Mouse (Mus musculus) hindbrain, embryonic 13.5 days (tissue): ENCODE data around the gene Acp6. TPM values are rescaled to one million over a fixed set of nuclear protein-coding genes. Genes with fewer than 3 reads are reported as not detected.

Experiments used
- ATAC-seq: fragments of 200-750 bp; cut with Nextera tagmentation; 2 replicates; pipeline ENCODE4 v1.8.0; 2017; ENCODE audit warnings: moderate TSS enrichment; ENCODE audit not compliant: low FRiP score
- H3K27ac ChIP-seq: fragments of 300-500 bp; sonication (generic); 2 replicates; pipeline ENCODE4 v1.5.1; 2015; ENCODE audit warnings: inconsistent platforms, mild to moderate bottlenecking, moderate library complexity
- H3K27me3 ChIP-seq: fragments of 300-500 bp; sonication (generic); 2 replicates; pipeline ENCODE4 v1.6.1; 2015; ENCODE audit warnings: mild to moderate bottlenecking, inconsistent platforms
- H3K36me3 ChIP-seq: fragments of 300-500 bp; sonication (generic); 2 replicates; pipeline ENCODE4 v1.6.1; 2015; ENCODE audit warnings: mild to moderate bottlenecking, inconsistent platforms
- H3K4me1 ChIP-seq: fragments of 300-500 bp; sonication (generic); replicated peaks from 2 replicates; pipeline ENCODE4 v1.6.1; 2015; ENCODE audit warnings: inconsistent platforms
- H3K4me2 ChIP-seq: fragments of 300-500 bp; sonication (generic); 2 replicates; pipeline ENCODE4 v1.6.1; 2015; ENCODE audit warnings: inconsistent platforms, mild to moderate bottlenecking, moderate library complexity
- H3K4me3 ChIP-seq: fragments of 300-500 bp; sonication (generic); 2 replicates; pipeline ENCODE4 v1.5.1; 2015; ENCODE audit warnings: mild to moderate bottlenecking, inconsistent platforms
- H3K9ac ChIP-seq: fragments of 300-500 bp; sonication (generic); 2 replicates; pipeline ENCODE4 v1.6.1; 2015; ENCODE audit warnings: mild to moderate bottlenecking, inconsistent platforms
- H3K9me3 ChIP-seq: fragments of 300-500 bp; sonication (generic); 2 replicates; pipeline ENCODE4 v1.6.1; 2016; ENCODE audit warnings: inconsistent platforms
- WGBS: fragments of 180-500 bp; shearing (Covaris S2); methylation state at CpG from one replicate; pipeline ENCODE4 v1.1.7; 2015; 5-methylcytosine and 5-hydroxymethylcytosine counted together
- polyA plus RNA-seq: library from polyadenylated mRNA; unstranded; fragments of >200 nt; fragmentation: Nextera tagmentation; extraction: Ambion mirVana; gene quantifications from 2 replicates; pipeline ENCODE4 v1.2.1, GENCODE M21; 2015

Gene Acp6
- polyA plus RNA-seq, 1 experiment from 2014 or later: 17.5 TPM

DNA sequence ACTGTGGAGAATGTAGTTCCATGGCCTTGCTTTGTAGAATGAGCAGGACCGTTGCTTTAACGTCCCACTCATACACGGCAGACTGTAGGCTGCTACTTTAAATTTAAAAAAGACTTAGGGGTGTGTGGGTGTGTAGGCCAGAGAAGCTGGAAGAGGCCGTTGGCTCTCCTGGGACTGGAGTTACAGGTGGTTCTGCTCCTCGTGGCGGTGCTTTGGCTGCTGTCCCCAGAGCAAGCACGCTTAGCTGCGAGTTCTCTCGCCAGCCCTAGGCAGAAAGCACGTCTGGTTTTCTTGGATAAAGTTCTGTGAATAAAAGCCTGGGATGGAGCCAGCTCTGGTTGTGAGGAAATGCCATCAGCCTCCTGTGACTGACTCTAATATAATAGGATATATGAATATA is 2.3 kb downstream of the Acp6 start:
- Histone ChIP-seq H3K4me3 (no peak overlapping the region), H3K4me1 (peaks cover 12% of the 10 kb centered on the region), H3K9ac (no peak overlapping the region), H3K9me3 (no peaks in the 10 kb centered on the region), H3K4me2 (no peak overlapping the region), H3K36me3 (no peaks in the 10 kb centered on the region), H3K27ac (no peak overlapping the region), H3K27me3 (no peaks in the 10 kb centered on the region)
- 63% methylated on average over 10 of the region's 10 CpGs for WGBS
- no peak for ATAC-seq

DNA sequence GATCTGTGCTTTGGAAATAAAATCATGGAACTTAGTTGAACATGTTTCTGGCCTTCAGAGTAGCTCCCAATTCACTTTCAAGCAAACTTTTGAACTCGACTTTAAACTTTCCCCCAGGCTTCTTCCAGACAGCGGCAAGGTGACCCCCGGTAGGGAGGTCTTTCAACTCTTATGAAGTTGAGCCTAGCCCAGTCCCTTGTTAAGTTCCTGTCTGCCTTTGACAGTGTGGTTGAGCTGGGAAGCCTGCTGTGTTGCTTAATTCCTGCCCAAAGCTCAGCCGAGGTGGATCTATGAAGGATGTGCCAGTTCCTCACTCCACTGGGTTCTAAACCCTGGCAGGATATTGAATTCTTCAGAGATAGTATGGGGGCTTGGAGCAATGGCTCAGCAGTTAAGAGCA is 3.2 kb downstream of the Acp6 start:
- Histone ChIP-seq H3K9ac (no peak overlapping the region), H3K4me1 (peaks cover 12% of the 10 kb centered on the region), H3K27me3 (no peaks in the 10 kb centered on the region), H3K9me3 (no peaks in the 10 kb centered on the region), H3K4me3 (no peak overlapping the region), H3K36me3 (no peaks in the 10 kb centered on the region), H3K27ac (no peak overlapping the region), H3K4me2 (no peak overlapping the region)
- no peak for ATAC-seq
- WGBS: 61% methylated on average over 4 of the region's 4 CpGs

DNA sequence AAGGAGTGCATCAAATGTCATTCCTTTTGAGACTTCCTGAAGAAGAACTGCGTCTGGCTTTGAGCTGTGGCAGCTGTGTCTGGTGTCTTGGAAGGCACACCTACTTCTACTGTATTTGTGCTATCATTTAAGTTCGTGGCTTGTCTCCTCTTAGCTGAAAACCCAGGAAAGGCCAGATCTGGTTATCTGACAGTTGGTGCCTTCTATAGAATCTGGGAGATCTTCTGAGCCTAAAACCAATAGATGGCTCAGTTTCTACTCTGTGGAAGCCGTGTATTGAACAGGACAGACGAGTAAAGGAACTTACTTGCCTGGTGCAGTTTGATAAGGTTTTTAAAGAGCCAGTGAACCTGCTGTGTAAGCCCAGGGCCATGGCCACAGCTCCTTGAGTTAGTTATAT is 5.9 kb downstream of the Acp6 start:
- H3K36me3 ChIP-seq: no peaks in the 10 kb centered on the region
- H3K27ac ChIP-seq: no peak overlapping the region
- no peaks in the 10 kb centered on the region for H3K27me3 ChIP-seq
- H3K4me3 ChIP-seq: no peak overlapping the region
- no peak overlapping the region for H3K9ac ChIP-seq
- no peaks in the 10 kb centered on the region for H3K9me3 ChIP-seq
- no peak for ATAC-seq
- H3K4me2 ChIP-seq: no peak overlapping the region
- peaks cover 6% of the 10 kb centered on the region for H3K4me1 ChIP-seq
- WGBS: 88% methylated on average over 4 of the region's 4 CpGs

DNA sequence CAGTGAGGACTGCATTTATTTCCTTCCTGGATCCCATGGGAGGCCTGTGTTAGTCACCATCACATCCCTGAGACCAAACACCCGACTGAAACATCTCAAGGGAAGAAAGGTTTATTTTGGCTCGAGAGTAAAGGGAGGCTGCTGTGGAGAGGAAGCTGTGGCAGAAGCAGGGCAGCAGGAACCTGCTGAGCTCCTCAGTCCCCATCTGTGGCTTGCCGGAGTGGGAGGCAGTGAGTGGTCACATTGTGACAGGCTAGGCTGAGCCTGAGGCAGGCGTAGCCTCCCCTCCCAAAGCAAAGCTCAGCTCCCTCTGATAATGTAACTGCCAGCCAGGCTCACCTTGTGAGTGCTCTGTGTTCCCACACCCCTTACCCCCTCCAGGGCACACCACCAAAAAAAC is 8.5 kb downstream of the Acp6 start:
- Histone ChIP-seq H3K9me3 (no peaks in the 10 kb centered on the region), H3K4me1 (no peaks in the 10 kb centered on the region), H3K9ac (no peak overlapping the region), H3K4me3 (no peak overlapping the region), H3K4me2 (no peak overlapping the region), H3K27ac (no peak overlapping the region), H3K36me3 (no peaks in the 10 kb centered on the region), H3K27me3 (no peaks in the 10 kb centered on the region)
- 72% methylated on average over 4 of the region's 4 CpGs for WGBS
- no peak for ATAC-seq

DNA sequence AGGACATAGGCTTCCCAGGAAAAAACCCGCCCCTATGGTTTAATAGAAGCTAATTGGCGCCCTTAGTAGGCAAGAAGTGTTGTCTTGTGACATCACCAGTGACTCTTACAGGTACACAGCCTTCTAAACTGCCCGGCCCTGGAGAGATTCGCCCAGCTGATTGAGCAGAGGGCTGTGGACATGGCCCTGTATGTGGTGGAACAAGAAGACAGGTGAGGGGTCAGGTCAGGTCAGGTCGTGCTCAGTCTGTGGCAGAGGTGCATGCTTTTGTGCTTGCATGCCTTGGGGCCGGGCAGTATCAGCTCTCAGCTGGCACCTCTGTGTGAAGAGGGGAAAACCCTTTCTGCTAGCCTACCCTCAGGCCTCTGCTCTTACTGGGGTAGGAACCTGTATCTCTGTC is 13.0 kb downstream of the Acp6 start:
- Histone ChIP-seq H3K4me3 (no peak overlapping the region), H3K27me3 (no peaks in the 10 kb centered on the region), H3K4me1 (no peaks in the 10 kb centered on the region), H3K9ac (no peak overlapping the region), H3K36me3 (peaks cover 4% of the 10 kb centered on the region), H3K27ac (no peak overlapping the region), H3K9me3 (no peaks in the 10 kb centered on the region), H3K4me2 (no peak overlapping the region)
- no peak for ATAC-seq
- 79% methylated on average over 6 of the region's 6 CpGs for WGBS

DNA sequence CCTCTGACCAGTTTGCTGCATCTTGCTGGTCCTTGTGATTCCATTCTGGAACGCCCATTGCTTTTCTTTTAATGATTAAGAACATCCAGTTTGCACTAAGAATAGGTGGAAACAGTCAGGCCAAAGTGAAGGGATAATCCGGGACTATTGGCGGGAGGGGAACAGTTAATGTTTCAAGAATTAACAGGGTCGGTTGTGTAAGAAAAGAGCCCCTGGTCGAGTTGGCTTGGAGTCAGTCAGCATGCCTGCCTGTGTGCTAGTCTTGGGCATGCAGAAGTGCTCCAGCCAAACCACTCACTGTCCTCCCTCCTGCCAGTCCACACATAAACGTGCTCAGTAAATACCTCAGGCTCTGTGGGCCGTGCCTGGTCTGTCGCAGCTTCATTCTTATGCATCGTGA is 13.7 kb downstream of the Acp6 start:
- H3K4me3 ChIP-seq: no peak overlapping the region
- H3K27ac ChIP-seq: no peak overlapping the region
- 78% methylated on average over 9 of the region's 9 CpGs for WGBS
- peaks cover 11% of the 10 kb centered on the region for H3K36me3 ChIP-seq
- no peaks in the 10 kb centered on the region for H3K9me3 ChIP-seq
- no peak overlapping the region for H3K9ac ChIP-seq
- H3K4me1 ChIP-seq: no peaks in the 10 kb centered on the region
- no peak for ATAC-seq
- no peaks in the 10 kb centered on the region for H3K27me3 ChIP-seq
- H3K4me2 ChIP-seq: no peak overlapping the region

DNA sequence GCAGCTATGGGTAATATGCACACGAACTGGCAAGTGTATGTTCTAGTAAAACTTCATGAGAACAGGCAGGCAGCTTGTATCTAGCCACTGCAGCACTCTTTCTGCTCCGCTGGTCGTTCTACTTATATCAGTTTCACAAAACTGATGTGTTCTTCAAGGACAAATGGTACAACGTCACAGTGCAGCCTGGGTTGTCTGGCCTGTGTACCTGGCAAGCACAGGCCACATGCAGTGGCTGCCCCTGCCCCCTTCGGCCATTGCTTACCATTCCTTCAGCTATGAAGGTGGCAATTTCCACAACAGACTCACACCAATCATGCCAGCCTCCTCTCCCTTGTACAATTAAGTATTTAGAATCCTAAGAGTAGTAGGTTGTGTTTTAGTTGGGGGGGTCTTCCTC is 14.1 kb downstream of the Acp6 start:
- Histone ChIP-seq H3K4me1 (no peaks in the 10 kb centered on the region), H3K4me3 (no peak overlapping the region), H3K4me2 (no peak overlapping the region), H3K9me3 (no peaks in the 10 kb centered on the region), H3K27me3 (no peaks in the 10 kb centered on the region), H3K27ac (no peak overlapping the region), H3K36me3 (peaks cover 12% of the 10 kb centered on the region), H3K9ac (no peak overlapping the region)
- no peak for ATAC-seq
- WGBS: 89% methylated on average over 5 of the region's 5 CpGs

DNA sequence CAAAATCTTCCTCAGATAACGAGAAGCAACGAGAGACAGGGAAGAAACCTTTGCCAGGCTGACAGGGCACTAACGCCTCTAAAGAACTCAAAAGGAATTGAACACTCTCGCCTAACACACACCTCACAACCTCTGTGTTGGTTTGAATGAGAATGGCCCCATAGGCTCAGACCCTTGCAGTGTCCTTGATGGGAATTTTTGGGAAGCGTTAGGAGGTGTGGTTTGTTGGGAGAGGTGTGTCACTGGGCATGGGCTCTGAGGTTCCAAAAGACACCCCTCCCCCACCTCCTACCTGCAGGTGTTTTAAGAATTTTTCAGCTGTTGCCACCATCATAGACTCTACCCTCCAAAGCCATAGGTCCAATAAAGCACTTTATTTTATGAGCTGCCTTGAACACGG is 20.3 kb downstream of the Acp6 start:
- 81% methylated on average over 6 of the region's 6 CpGs for WGBS
- ATAC-seq: no peak

DNA sequence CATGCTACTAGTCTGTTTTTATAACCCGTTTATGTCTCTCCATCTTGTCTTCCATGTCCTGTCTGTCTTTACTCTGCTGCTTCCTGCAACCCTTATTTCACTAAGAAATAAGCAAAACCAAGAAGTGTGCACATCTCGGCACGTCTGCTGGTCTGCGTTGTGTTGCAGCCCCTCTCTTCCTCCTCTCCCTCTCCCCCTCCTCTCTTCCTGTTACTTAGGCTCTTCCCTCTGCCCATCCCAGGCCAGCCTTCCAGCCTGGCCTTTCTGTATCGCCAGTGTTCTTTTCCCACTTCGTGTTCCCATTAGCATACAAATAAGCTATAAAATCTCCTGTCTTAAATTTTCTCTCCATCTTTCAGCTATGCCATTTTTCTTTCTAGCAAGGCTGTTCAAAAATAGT is 21.9 kb downstream of the Acp6 start:
- peaks cover 10% of the 10 kb centered on the region; the same call in 1 of the 2 replicates for H3K4me1 ChIP-seq
- WGBS: 50% methylated on average over 6 of the region's 6 CpGs
- H3K27me3 ChIP-seq: no peaks in the 10 kb centered on the region
- H3K9me3 ChIP-seq: no peaks in the 10 kb centered on the region
- no peak overlapping the region for H3K9ac ChIP-seq
- H3K4me2 ChIP-seq: no peak overlapping the region
- H3K36me3 ChIP-seq: peaks cover 12% of the 10 kb centered on the region
- peak overlapping the region; percentile 1; the same call in 1 of the 2 replicates for H3K27ac ChIP-seq
- H3K4me3 ChIP-seq: no peak overlapping the region
- no peak for ATAC-seq

More for the DNA sequence above, 20.3 kb downstream of the Acp6 start:
- Histone ChIP-seq H3K9ac (no peak overlapping the region), H3K27ac (no peak overlapping the region), H3K36me3 (peaks cover 12% of the 10 kb centered on the region), H3K4me2 (no peak overlapping the region), H3K9me3 (no peaks in the 10 kb centered on the region), H3K27me3 (no peaks in the 10 kb centered on the region), H3K4me3 (no peak overlapping the region), H3K4me1 (peaks cover 10% of the 10 kb centered on the region; the same call in 1 of the 2 replicates)

DNA sequence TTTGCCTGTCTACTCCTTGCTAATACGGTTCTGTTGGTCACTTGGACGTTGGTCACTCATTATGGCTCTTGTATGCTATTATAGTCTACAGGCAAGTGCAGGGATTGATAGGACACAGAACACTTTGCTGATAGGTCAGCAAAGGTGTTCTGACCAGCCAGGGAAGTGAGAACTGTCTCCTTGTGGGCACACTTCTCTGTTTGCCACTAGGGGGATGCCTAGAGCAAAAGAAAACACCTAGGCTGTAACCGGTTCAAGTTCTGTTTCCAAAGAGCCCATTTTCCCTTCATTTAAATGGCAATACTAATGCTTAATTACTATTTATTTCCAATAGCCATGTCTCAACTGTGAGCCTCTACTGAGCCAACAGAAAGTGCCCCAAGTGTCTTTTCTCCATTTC is 25.2 kb downstream of the Acp6 start:
- WGBS: 48% methylated on average over 3 of the region's 3 CpGs

DNA sequence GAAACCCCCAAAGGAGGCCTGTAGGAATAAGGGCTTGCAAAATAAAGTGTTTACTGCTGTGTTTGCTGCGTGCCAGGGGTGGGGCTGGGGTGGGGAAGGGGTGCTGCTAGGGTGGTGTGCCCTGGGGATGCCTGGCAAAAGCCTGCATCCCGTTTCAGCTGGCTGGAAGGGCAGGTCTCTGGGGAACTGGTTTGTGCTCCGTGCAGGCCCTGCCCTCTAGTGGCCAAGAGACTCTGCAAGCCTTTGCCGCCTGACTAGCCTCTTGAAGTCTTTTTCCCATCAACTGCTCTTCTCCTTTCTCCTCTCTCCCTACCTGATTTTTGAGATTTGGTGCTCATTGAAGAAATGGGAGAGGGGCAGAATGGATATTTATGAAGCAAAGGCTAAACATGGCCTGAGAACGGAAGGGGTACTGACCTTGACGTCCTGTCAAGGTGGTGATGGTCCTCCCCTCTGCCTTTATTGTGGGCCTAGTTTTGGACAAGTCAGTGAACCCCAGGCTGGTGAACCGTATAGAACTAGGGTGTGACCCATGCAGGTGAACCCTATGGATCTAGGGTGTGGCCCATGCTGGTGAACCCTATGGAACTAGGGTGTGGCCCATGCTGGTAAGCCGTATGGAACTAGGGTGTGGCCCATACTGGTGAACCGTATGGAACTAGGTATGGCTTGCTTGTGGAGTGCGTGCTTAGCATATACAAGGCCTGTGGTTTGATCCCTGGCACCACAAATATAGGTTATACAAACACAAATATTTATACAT is 26.7 kb downstream of the Acp6 start:
- ATAC-seq: no peak
- H3K9me3 ChIP-seq: no peaks in the 10 kb centered on the region

More for the DNA sequence above, 25.2 kb downstream of the Acp6 start:
- H3K9me3 ChIP-seq: no peaks in the 10 kb centered on the region
- no peak overlapping the region for H3K27ac ChIP-seq
- no peak for ATAC-seq
- H3K9ac ChIP-seq: no peak overlapping the region
- no peak overlapping the region for H3K4me2 ChIP-seq
- H3K4me3 ChIP-seq: no peak overlapping the region
- peaks cover 15% of the 10 kb centered on the region for H3K4me1 ChIP-seq
- no peaks in the 10 kb centered on the region for H3K36me3 ChIP-seq
- H3K27me3 ChIP-seq: no peaks in the 10 kb centered on the region

DNA sequence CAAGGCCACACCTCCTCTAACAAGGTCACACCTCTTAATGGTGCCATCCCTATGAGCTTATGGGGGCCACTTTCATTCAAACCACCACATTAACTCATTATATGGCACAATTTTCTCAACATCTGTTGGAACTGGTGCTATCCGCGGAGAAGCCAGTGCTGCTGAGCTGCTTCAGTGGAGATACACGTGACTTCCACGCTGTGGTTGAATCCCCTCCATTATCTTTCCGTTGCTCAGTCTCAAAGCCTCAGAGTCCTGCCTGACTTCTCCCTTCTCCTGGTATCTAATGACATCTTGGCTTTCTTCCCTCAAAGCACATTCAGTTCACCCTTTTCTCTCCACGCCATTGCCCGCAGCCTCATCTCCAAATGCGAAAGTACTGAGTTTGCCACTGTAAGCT is 38.0 kb downstream of the Acp6 start:
- H3K36me3 ChIP-seq: no peaks in the 10 kb centered on the region
- H3K27ac ChIP-seq: no peak overlapping the region
- no peak overlapping the region for H3K4me3 ChIP-seq
- WGBS: 92% methylated on average over 8 of the region's 8 CpGs
- H3K27me3 ChIP-seq: no peaks in the 10 kb centered on the region
- H3K4me1 ChIP-seq: peaks cover 10% of the 10 kb centered on the region
- no peak overlapping the region for H3K9ac ChIP-seq
- no peaks in the 10 kb centered on the region for H3K9me3 ChIP-seq
- H3K4me2 ChIP-seq: no peak overlapping the region
- ATAC-seq: no peak

More for the DNA sequence above, 26.7 kb downstream of the Acp6 start:
- WGBS: 49% methylated on average over 10 of the region's 10 CpGs
- H3K4me2 ChIP-seq: no peak overlapping the region
- no peaks in the 10 kb centered on the region for H3K36me3 ChIP-seq
- H3K27ac ChIP-seq: no peak overlapping the region
- no peak overlapping the region for H3K9ac ChIP-seq
- H3K4me1 ChIP-seq: peaks cover 15% of the 10 kb centered on the region
- no peak overlapping the region for H3K4me3 ChIP-seq
- H3K27me3 ChIP-seq: no peaks in the 10 kb centered on the region

DNA sequence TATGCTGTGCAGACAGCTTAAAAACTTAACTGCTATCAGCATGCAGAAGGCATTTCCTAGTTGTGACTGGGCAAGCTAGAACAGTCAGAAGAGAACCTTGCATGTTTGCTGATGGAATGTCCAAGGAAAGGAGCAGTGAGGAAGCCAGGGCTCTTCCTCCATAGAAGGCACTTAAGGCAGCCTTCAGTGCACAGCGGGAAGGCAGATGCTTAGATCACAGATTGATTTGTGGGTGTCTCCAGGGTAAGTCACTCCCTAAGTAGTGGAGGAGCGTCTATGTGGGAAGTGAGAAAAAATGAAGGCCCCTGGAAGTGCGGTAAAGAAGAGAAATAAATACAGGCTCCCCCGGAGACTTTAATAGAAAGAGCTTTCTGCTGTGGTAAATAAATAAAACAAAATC is 40.7 kb downstream of the Acp6 start:
- no peak overlapping the region for H3K27ac ChIP-seq
- WGBS: 22% methylated on average over 4 of the region's 4 CpGs
- no peaks in the 10 kb centered on the region for H3K9me3 ChIP-seq
- peaks cover 10% of the 10 kb centered on the region for H3K4me1 ChIP-seq
- no peak for ATAC-seq
- peaks cover 6% of the 10 kb centered on the region for H3K36me3 ChIP-seq
- no peak overlapping the region for H3K4me3 ChIP-seq
- H3K27me3 ChIP-seq: no peaks in the 10 kb centered on the region
- no peak overlapping the region for H3K4me2 ChIP-seq
- H3K9ac ChIP-seq: no peak overlapping the region
